Mouse (Mus musculus) heart, postnatal 0 days (tissue): ENCODE results near the gene Ylpm1. TPM values are rescaled to one million over a fixed set of nuclear protein-coding genes. Genes with fewer than 3 reads are reported as not detected.

Experiments used
- ATAC-seq: fragments of 200-750 bp; cut with Nextera tagmentation; 2 replicates; pipeline ENCODE4 v1.8.0; 2017; ENCODE audit warnings: low read depth, moderate number of reproducible peaks, moderate library complexity; ENCODE audit not compliant: insufficient read depth
- DNase-seq: peaks from one replicate; pipeline ENCODE4 v3.0.0-alpha.2; 2016; ENCODE audit warnings: low spot score
- H3K27ac ChIP-seq: fragments of 300-500 bp; sonication (generic); 2 replicates; pipeline ENCODE4 v1.5.1; 2014; ENCODE audit warnings: low read depth, mild to moderate bottlenecking
- H3K27me3 ChIP-seq: fragments of 300-500 bp; sonication (generic); 2 replicates; pipeline ENCODE4 v1.6.1; 2014; ENCODE audit warnings: low read length, mixed read lengths; ENCODE audit not compliant: control insufficient read depth, insufficient read depth
- H3K36me3 ChIP-seq: fragments of 300-500 bp; sonication (generic); replicated peaks from 2 replicates; pipeline ENCODE4 v1.6.1; 2014; ENCODE audit warnings: low read length, mixed read lengths; ENCODE audit not compliant: control insufficient read depth, insufficient read depth
- H3K4me1 ChIP-seq: fragments of 300-500 bp; sonication (generic); 2 replicates; pipeline ENCODE4 v1.6.1; 2014; ENCODE audit warnings: antibody characterized with exemption; ENCODE audit not compliant: control insufficient read depth, insufficient read depth
- H3K4me2 ChIP-seq: fragments of 300-500 bp; sonication (generic); 2 replicates; pipeline ENCODE4 v1.6.1; 2014; ENCODE audit warnings: low read depth, mild to moderate bottlenecking, low read length, moderate library complexity
- H3K4me3 ChIP-seq: fragments of 300-500 bp; sonication (generic); 2 replicates; pipeline ENCODE4 v1.5.1; 2014; ENCODE audit warnings: low read depth, low read length
- H3K9ac ChIP-seq: fragments of 300-500 bp; sonication (generic); replicated peaks from 2 replicates; pipeline ENCODE4 v1.6.1; 2014; ENCODE audit warnings: low read depth, low read length, mixed read lengths
- H3K9me3 ChIP-seq: fragments of 300-500 bp; sonication (generic); replicated peaks from 2 replicates; pipeline ENCODE4 v1.6.1; 2016; ENCODE audit warnings: low read length; ENCODE audit not compliant: control insufficient read depth
- CTCF ChIP-seq: IDR thresholded peaks from 2 replicates; pipeline ENCODE4 v1.5.1; 2016; ENCODE audit warnings: antibody characterized with exemption, control low read depth, low read depth
- EP300 ChIP-seq: IDR thresholded peaks from 2 replicates; pipeline ENCODE4 v1.6.1; 2016; ENCODE audit warnings: antibody characterized with exemption, low read depth
- WGBS: fragments of 180-500 bp; shearing (Covaris S2); extraction: QIAGEN DNeasy Blood & Tissue Kit; methylation state at CpG from one replicate; pipeline ENCODE4 v1.1.7; 2014; 5-methylcytosine and 5-hydroxymethylcytosine counted together
- polyA plus RNA-seq: library from polyadenylated mRNA; unstranded; fragments of >200 nt; fragmentation: Nextera tagmentation; extraction: Ambion mirVana; gene quantifications from 2 replicates; pipeline ENCODE4 v1.2.1, GENCODE M21; 2015
- total RNA-seq: library from RNA; depleted of rRNA; stranded (reverse); fragments of >200 nt; gene quantifications from 2 replicates; pipeline ENCODE4 v1.2.3, GENCODE M21; 2014; ENCODE audit warnings: low replicate concordance

Ylpm1 gene
- total and polyA plus RNA-seq, 2 experiments from 2014 or later = 10.5 to 14.7 TPM

DNA sequence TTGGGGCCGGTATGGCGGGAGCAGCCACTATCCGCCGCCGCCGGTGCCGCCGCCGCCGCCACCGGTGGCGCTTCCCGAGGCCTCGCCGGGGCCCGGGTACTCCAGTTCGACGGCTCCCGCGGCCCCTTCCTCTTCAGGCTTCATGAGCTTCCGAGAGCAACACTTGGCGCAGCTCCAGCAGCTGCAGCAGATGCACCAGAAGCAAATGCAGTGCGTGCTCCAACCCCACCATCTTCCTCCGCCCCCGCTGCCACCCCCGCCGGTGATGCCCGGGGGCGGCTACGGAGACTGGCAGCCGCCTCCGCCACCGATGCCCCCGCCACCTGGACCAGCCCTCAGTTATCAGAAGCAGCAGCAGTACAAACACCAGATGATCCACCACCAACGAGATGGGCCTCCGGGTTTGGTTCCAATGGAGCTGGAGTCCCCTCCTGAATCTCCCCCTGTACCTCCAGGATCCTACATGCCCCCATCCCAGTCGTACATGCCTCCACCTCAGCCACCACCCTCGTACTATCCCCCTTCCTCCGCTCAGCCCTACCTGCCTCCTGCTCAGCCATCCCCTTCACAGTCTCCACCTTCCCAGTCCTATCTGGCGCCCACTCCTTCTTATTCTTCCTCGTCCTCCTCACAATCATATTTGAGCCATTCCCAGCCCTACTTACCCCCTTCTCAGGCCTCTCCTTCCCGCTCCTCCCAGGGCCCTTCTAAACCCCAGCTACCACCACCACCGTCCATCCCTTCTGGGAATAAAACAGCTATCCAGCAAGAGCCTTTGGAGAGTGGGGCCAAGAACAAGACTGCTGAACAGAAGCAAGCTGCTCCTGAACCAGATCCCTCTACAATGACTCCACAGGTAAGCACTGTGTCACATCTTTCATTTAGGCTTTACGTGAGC lies 629 bp downstream of the Ylpm1 start:
- Histone ChIP-seq H3K9ac (peak overlapping the region; percentile 91), H3K4me2 (peak overlapping the region; percentile 94), H3K27ac (peak overlapping the region; percentile 72), H3K36me3 (no peaks in the 10 kb centered on the region), H3K4me3 (peak overlapping the region; percentile 84), H3K9me3 (no peaks in the 10 kb centered on the region), H3K4me1 (peaks cover 23% of the 10 kb centered on the region), H3K27me3 (no peaks in the 10 kb centered on the region)
- no peak for TF ChIP-seq CTCF
- TF ChIP-seq EP300 = no peak
- DNase-seq (peak; percentile 16), ATAC-seq (peak; percentile 34)
- 2% methylated on average over 36 of the region's 44 CpGs for WGBS

GRCm38 (mm10) chr12:84999053-84999452 lies 2.9 kb downstream of the Ylpm1 start:
- Histone ChIP-seq H3K4me1 (peaks cover 23% of the 10 kb centered on the region), H3K9ac (no peak overlapping the region), H3K4me2 (peak overlapping the region; percentile 94; the same call in 1 of the 2 replicates), H3K27ac (no peak overlapping the region), H3K4me3 (no peak overlapping the region), H3K36me3 (no peaks in the 10 kb centered on the region), H3K27me3 (no peaks in the 10 kb centered on the region), H3K9me3 (peaks cover 5% of the 10 kb centered on the region; the same call in 1 of the 2 replicates)
- no peak for DNase-seq
- no peak for ATAC-seq
- no peak for TF ChIP-seq EP300
- no peak for TF ChIP-seq CTCF

DNA sequence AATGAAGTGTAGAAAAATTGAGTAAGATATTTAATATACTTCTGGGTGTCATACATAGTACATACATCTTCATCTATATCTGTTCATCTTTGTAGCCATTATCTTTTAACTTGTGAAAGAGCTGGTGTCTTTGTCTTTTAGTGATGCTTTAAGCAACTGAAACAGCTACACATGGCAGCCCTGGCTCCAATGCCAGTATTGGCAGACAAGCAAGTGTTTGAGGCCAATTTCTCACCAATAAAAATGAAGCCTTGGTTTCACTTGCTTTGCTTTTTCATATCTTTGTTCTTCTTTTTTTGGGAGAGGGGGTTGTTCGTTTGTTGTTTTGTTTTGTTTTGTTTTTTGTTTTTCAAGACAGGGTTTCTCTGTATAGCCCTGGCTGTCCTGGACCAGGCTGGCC lies 10.1 kb downstream of the Ylpm1 start:
- ATAC-seq = no peak
- no peak overlapping the region for H3K4me2 ChIP-seq

GRCm38 (mm10) chr12:85007021-85007420 lies 10.9 kb downstream of the Ylpm1 start:
- H3K9me3 ChIP-seq = peaks cover 5% of the 10 kb centered on the region; the same call in 1 of the 2 replicates
- no peak overlapping the region for H3K9ac ChIP-seq
- H3K27ac ChIP-seq = no peak overlapping the region
- H3K4me2 ChIP-seq = no peak overlapping the region
- ATAC-seq = no peak
- peaks cover 8% of the 10 kb centered on the region; the same call in 1 of the 2 replicates for H3K4me1 ChIP-seq
- H3K4me3 ChIP-seq = no peak overlapping the region
- H3K36me3 ChIP-seq = 0 out of 2 replicates have a peak, but pooled peaks cover 3% of the 10 kb centered on the region
- H3K27me3 ChIP-seq = no peaks in the 10 kb centered on the region
- TF ChIP-seq CTCF (no peak), EP300 (no peak)
- no peak for DNase-seq

More for the DNA sequence above, 10.1 kb downstream of the Ylpm1 start:
- H3K9me3 ChIP-seq = peaks cover 5% of the 10 kb centered on the region; the same call in 1 of the 2 replicates
- no peak for TF ChIP-seq CTCF
- H3K27me3 ChIP-seq = no peaks in the 10 kb centered on the region
- peaks cover 8% of the 10 kb centered on the region; the same call in 1 of the 2 replicates for H3K4me1 ChIP-seq
- 0 out of 2 replicates have a peak, but pooled peaks cover 3% of the 10 kb centered on the region for H3K36me3 ChIP-seq
- WGBS = 81% methylated on average over 1 of the region's 1 CpGs
- no peak overlapping the region for H3K9ac ChIP-seq
- H3K27ac ChIP-seq = no peak overlapping the region
- no peak for DNase-seq
- no peak overlapping the region for H3K4me3 ChIP-seq

GRCm38 (mm10) chr12:85009776-85010175 lies 13.7 kb downstream of the Ylpm1 start:
- H3K27me3 ChIP-seq = no peaks in the 10 kb centered on the region
- DNase-seq (peak; percentile 11), ATAC-seq (no peak)
- H3K4me2 ChIP-seq = no peak overlapping the region
- no peak overlapping the region for H3K4me3 ChIP-seq
- peaks cover 23% of the 10 kb centered on the region for H3K36me3 ChIP-seq
- peaks cover 8% of the 10 kb centered on the region; the same call in 1 of the 2 replicates for H3K4me1 ChIP-seq
- TF ChIP-seq CTCF (no peak), EP300 (no peak)
- no peaks in the 10 kb centered on the region; the same call in 1 of the 2 replicates for H3K9me3 ChIP-seq
- WGBS = 85% methylated on average over 1 of the region's 1 CpGs
- no peak overlapping the region for H3K9ac ChIP-seq
- H3K27ac ChIP-seq = no peak overlapping the region
